Mouse (Mus musculus): Measurements from ENCODE around the gene Mapre1. TPM values are rescaled to one million over a fixed set of nuclear protein-coding genes. Genes with fewer than 3 reads are reported as not detected.

Mapre1 gene
- polyA plus RNA-seq, 1 experiment: 170 TPM

GRCm38 (mm10) chr2:153808841-153809240 lies 67.8 kb downstream of the Mapre1 start:
- H3K4me1 ChIP-seq (ENCODE audit: control insufficient read depth, insufficient read depth, low read length): no peaks in the 10 kb centered on the region
- H3K4me3 ChIP-seq (ENCODE audit: insufficient read depth, low read length): no peak overlapping the region
- TF ChIP-seq POLR2A (IDR thresholded peaks at IDR 0.05; ENCODE audit: low read depth, low read length): no peak
- no peak for TF ChIP-seq CTCF (IDR thresholded peaks at IDR 0.05; ENCODE audit: borderline replicate concordance, insufficient read depth, low read length)
- H3K27ac ChIP-seq (ENCODE audit: insufficient read depth, low read length): no peak overlapping the region

- Histone ChIP-seq H3K4me1 (ENCODE audit: control insufficient read depth, insufficient read depth, low read length) (no peaks in the 10 kb centered on the region), H3K4me3 (ENCODE audit: insufficient read depth, low read length) (no peak overlapping the region), H3K27ac (ENCODE audit: insufficient read depth, low read length) (no peak overlapping the region)
- TF ChIP-seq CTCF (IDR thresholded peaks at IDR 0.05; ENCODE audit: borderline replicate concordance, insufficient read depth, low read length): no peak
- no peak for TF ChIP-seq POLR2A (IDR thresholded peaks at IDR 0.05; ENCODE audit: low read depth, low read length)
These were observed 68.8 kb downstream of the Mapre1 start for GRCm38 (mm10) chr2:153809921-153810320.

- no peak overlapping the region for H3K27ac ChIP-seq (ENCODE audit: insufficient read depth, low read length)
- no peak for TF ChIP-seq POLR2A (IDR thresholded peaks at IDR 0.05; ENCODE audit: low read depth, low read length)
- TF ChIP-seq CTCF (IDR thresholded peaks at IDR 0.05; ENCODE audit: borderline replicate concordance, insufficient read depth, low read length): no peak
- H3K4me1 ChIP-seq (ENCODE audit: control insufficient read depth, insufficient read depth, low read length): no peaks in the 10 kb centered on the region
- no peak overlapping the region for H3K4me3 ChIP-seq (ENCODE audit: insufficient read depth, low read length)
These were observed 81.0 kb downstream of the Mapre1 start for GRCm38 (mm10) chr2:153822005-153822543.

Other genes starting within 250 kb of the Mapre1 start
- not detected in 2 replicates for gene 4930404H24Rik, start 248.5 kb upstream of the Mapre1 start, polyA plus RNA-seq (2011; ENCODE audit: insufficient read length, low read depth, missing spikeins)
- 4.2 and 4.7 TPM in 2 replicates for gene Nol4l, start 211.3 kb upstream of the Mapre1 start, polyA plus RNA-seq (2011; ENCODE audit: insufficient read length, low read depth, missing spikeins)
- gene Commd7, start 108.5 kb upstream of the Mapre1 start, polyA plus RNA-seq (2011; ENCODE audit: insufficient read length, low read depth, missing spikeins): 34.3 and 35.9 TPM in 2 replicates
- 1.2 and 1.8 TPM in 2 replicates for gene Dnmt3b, start 91.8 kb upstream of the Mapre1 start, polyA plus RNA-seq (2011; ENCODE audit: insufficient read length, low read depth, missing spikeins)
- not detected in 2 replicates for gene Dnmt3c, start 44.6 kb upstream of the Mapre1 start, polyA plus RNA-seq (2011; ENCODE audit: insufficient read length, low read depth, missing spikeins)
- 0.32 and 0.72 TPM in 2 replicates for gene Efcab8, start 38.7 kb downstream of the Mapre1 start, polyA plus RNA-seq (2011; ENCODE audit: insufficient read length, low read depth, missing spikeins)
- not detected in 2 replicates for gene Sun5, start 129.8 kb downstream of the Mapre1 start, polyA plus RNA-seq (2011; ENCODE audit: insufficient read length, low read depth, missing spikeins)
- not detected in 2 replicates for gene Bpifb2, start 133.8 kb downstream of the Mapre1 start, polyA plus RNA-seq (2011; ENCODE audit: insufficient read length, low read depth, missing spikeins)
- gene Bpifb6, start 159.1 kb downstream of the Mapre1 start, polyA plus RNA-seq (2011; ENCODE audit: insufficient read length, low read depth, missing spikeins): not detected in 2 replicates
- not detected in 2 replicates for gene Bpifb3, start 177.0 kb downstream of the Mapre1 start, polyA plus RNA-seq (2011; ENCODE audit: insufficient read length, low read depth, missing spikeins)
- not detected in 2 replicates for gene Bpifb4, start 196.9 kb downstream of the Mapre1 start, polyA plus RNA-seq (2011; ENCODE audit: insufficient read length, low read depth, missing spikeins)
- not detected in 2 replicates for gene Bpifa6, start 233.7 kb downstream of the Mapre1 start, polyA plus RNA-seq (2011; ENCODE audit: insufficient read length, low read depth, missing spikeins)

Measured in embryonic fibroblast, embryonic 13.5 days (primary cell).